Mouse (Mus musculus): Measurements from ENCODE around the gene Ldhb. TPM values are rescaled to one million over a fixed set of nuclear protein-coding genes. Genes with fewer than 3 reads are reported as not detected.
"Not testable (repeated sequence)": the region's sequence is repeated elsewhere in the genome, so short reads cannot be mapped to it uniquely, and the experiment has no call there.

Ldhb gene
- polyA plus RNA-seq, 1 experiment from 2014 or later, result 130 TPM

GRCm38 (mm10) chr6:142524635-142525308 is 17.0 kb upstream of the Ldhb start:
- Histone ChIP-seq H3K9me3 (ENCODE audit: control insufficient read depth, low read length) (no peaks in the 10 kb centered on the region), H3K27me3 (replicated peaks; ENCODE audit: control insufficient read depth, insufficient read depth, low read length) (no peaks in the 10 kb centered on the region), H3K4me2 (no peak overlapping the region), H3K4me1 (replicated peaks; ENCODE audit: control insufficient read depth, insufficient read depth, low read length) (no peaks in the 10 kb centered on the region; the same call in 1 of the 2 replicates), H3K36me3 (ENCODE audit: control insufficient read depth, insufficient read depth, low read length) (no peaks in the 10 kb centered on the region), H3K4me3 (ENCODE audit: low read depth, low read length) (no peak overlapping the region), H3K27ac (ENCODE audit: low read depth, low read length) (no peak overlapping the region), H3K9ac (ENCODE audit: low read depth, low read length) (no peak overlapping the region)
- ATAC-seq (replicated peaks; ENCODE audit: low FRiP score) (peak; percentile 75), DNase-seq (ENCODE audit: low spot score) (no peak)
- 4% methylated on average over 4 of the region's 4 CpGs for WGBS

- H3K36me3 ChIP-seq (ENCODE audit: control insufficient read depth, insufficient read depth, low read length), result no peaks in the 10 kb centered on the region
- no peak overlapping the region for H3K9ac ChIP-seq (ENCODE audit: low read depth, low read length)
- no peaks in the 10 kb centered on the region for H3K9me3 ChIP-seq (ENCODE audit: control insufficient read depth, low read length)
- no peak overlapping the region for H3K4me2 ChIP-seq
- ATAC-seq (replicated peaks; ENCODE audit: low FRiP score) (no peak), DNase-seq (ENCODE audit: low spot score) (no peak)
- H3K27ac ChIP-seq (ENCODE audit: low read depth, low read length), result no peak overlapping the region
- no peaks in the 10 kb centered on the region for H3K4me1 ChIP-seq (replicated peaks; ENCODE audit: control insufficient read depth, insufficient read depth, low read length)
- whole genome bisulfite sequencing, result 76% methylated on average over 12 of the region's 12 CpGs
- no peaks in the 10 kb centered on the region for H3K27me3 ChIP-seq (replicated peaks; ENCODE audit: control insufficient read depth, insufficient read depth, low read length)
- no peak overlapping the region for H3K4me3 ChIP-seq (ENCODE audit: low read depth, low read length)
Observed at GRCm38 (mm10) chr6:142521591-142522110, 13.9 kb upstream of the Ldhb start.

GRCm38 (mm10) chr6:142519110-142519509 is 11.4 kb upstream of the Ldhb start:
- 11% methylated on average over 6 of the region's 6 CpGs for WGBS
- Histone ChIP-seq H3K9ac (ENCODE audit: low read depth, low read length) (no peak overlapping the region), H3K36me3 (ENCODE audit: control insufficient read depth, insufficient read depth, low read length) (no peaks in the 10 kb centered on the region), H3K4me3 (ENCODE audit: low read depth, low read length) (no peak overlapping the region), H3K9me3 (ENCODE audit: control insufficient read depth, low read length) (no peaks in the 10 kb centered on the region), H3K27ac (ENCODE audit: low read depth, low read length) (no peak overlapping the region), H3K4me2 (no peak overlapping the region), H3K4me1 (replicated peaks; ENCODE audit: control insufficient read depth, insufficient read depth, low read length) (no peaks in the 10 kb centered on the region), H3K27me3 (replicated peaks; ENCODE audit: control insufficient read depth, insufficient read depth, low read length) (no peaks in the 10 kb centered on the region)
- peak; percentile 43; the same call in 1 of the 2 replicates for ATAC-seq (replicated peaks; ENCODE audit: low FRiP score)
- DNase-seq (ENCODE audit: low spot score), result no peak

- H3K36me3 ChIP-seq (ENCODE audit: control insufficient read depth, insufficient read depth, low read length); H3K9me3 ChIP-seq (ENCODE audit: control insufficient read depth, low read length); H3K4me2 ChIP-seq; DNase-seq (ENCODE audit: low spot score); H3K9ac ChIP-seq (ENCODE audit: low read depth, low read length); H3K27me3 ChIP-seq (replicated peaks; ENCODE audit: control insufficient read depth, insufficient read depth, low read length); ATAC-seq (replicated peaks; ENCODE audit: low FRiP score); H3K4me3 ChIP-seq (ENCODE audit: low read depth, low read length); H3K4me1 ChIP-seq (replicated peaks; ENCODE audit: control insufficient read depth, insufficient read depth, low read length); H3K27ac ChIP-seq (ENCODE audit: low read depth, low read length): not testable (repeated sequence)
- 64% methylated on average over 9 of the region's 9 CpGs for WGBS
Observed at GRCm38 (mm10) chr6:142515379-142515778, 7.6 kb upstream of the Ldhb start.

- no peak for DNase-seq (ENCODE audit: low spot score)
- no peaks in the 10 kb centered on the region for H3K36me3 ChIP-seq (ENCODE audit: control insufficient read depth, insufficient read depth, low read length)
- H3K9me3 ChIP-seq (ENCODE audit: control insufficient read depth, low read length), result no peaks in the 10 kb centered on the region
- no peak for ATAC-seq (replicated peaks; ENCODE audit: low FRiP score)
- WGBS, result 4% methylated on average over 10 of the region's 10 CpGs
- H3K4me3 ChIP-seq (ENCODE audit: low read depth, low read length), result no peak overlapping the region
- 0 out of 2 replicates have a peak, but pooled peaks cover 2% of the 10 kb centered on the region for H3K4me1 ChIP-seq (replicated peaks; ENCODE audit: control insufficient read depth, insufficient read depth, low read length)
- no peak overlapping the region for H3K27ac ChIP-seq (ENCODE audit: low read depth, low read length)
- peaks cover 8% of the 10 kb centered on the region; the same call in 1 of the 2 replicates for H3K27me3 ChIP-seq (replicated peaks; ENCODE audit: control insufficient read depth, insufficient read depth, low read length)
- no peak overlapping the region for H3K4me2 ChIP-seq
- H3K9ac ChIP-seq (ENCODE audit: low read depth, low read length), result no peak overlapping the region
Observed at GRCm38 (mm10) chr6:142514912-142515311, 7.2 kb upstream of the Ldhb start.

- no peak overlapping the region for H3K27ac ChIP-seq (ENCODE audit: low read depth, low read length)
Observed at GRCm38 (mm10) chr6:142512902-142513301, 5.1 kb upstream of the Ldhb start.

GRCm38 (mm10) chr6:142511516-142512135 is 3.9 kb upstream of the Ldhb start:
- H3K9ac ChIP-seq (ENCODE audit: low read depth, low read length), result no peak overlapping the region
- no peak for ATAC-seq (replicated peaks; ENCODE audit: low FRiP score)
- no peak overlapping the region for H3K4me3 ChIP-seq (ENCODE audit: low read depth, low read length)
- H3K9me3 ChIP-seq (ENCODE audit: control insufficient read depth, low read length), result no peaks in the 10 kb centered on the region
- peaks cover 24% of the 10 kb centered on the region for H3K27me3 ChIP-seq (replicated peaks; ENCODE audit: control insufficient read depth, insufficient read depth, low read length)
- H3K4me1 ChIP-seq (replicated peaks; ENCODE audit: control insufficient read depth, insufficient read depth, low read length), result 0 out of 2 replicates have a peak, but pooled peaks cover 4% of the 10 kb centered on the region
- H3K36me3 ChIP-seq (ENCODE audit: control insufficient read depth, insufficient read depth, low read length), result no peaks in the 10 kb centered on the region
- no peak overlapping the region for H3K27ac ChIP-seq (ENCODE audit: low read depth, low read length)
- no peak overlapping the region for H3K4me2 ChIP-seq
- DNase-seq (ENCODE audit: low spot score), result no peak
- 28% methylated on average over 12 of the region's 12 CpGs for WGBS

More at GRCm38 (mm10) chr6:142512902-142513301, 5.1 kb upstream of the Ldhb start:
- H3K9me3 ChIP-seq (ENCODE audit: control insufficient read depth, low read length), result no peaks in the 10 kb centered on the region
- H3K36me3 ChIP-seq (ENCODE audit: control insufficient read depth, insufficient read depth, low read length), result no peaks in the 10 kb centered on the region
- H3K9ac ChIP-seq (ENCODE audit: low read depth, low read length), result no peak overlapping the region
- 24% methylated on average over 3 of the region's 3 CpGs for WGBS
- peaks cover 12% of the 10 kb centered on the region; the same call in 1 of the 2 replicates for H3K27me3 ChIP-seq (replicated peaks; ENCODE audit: control insufficient read depth, insufficient read depth, low read length)
- H3K4me2 ChIP-seq, result no peak overlapping the region
- 0 out of 2 replicates have a peak, but pooled peaks cover 2% of the 10 kb centered on the region for H3K4me1 ChIP-seq (replicated peaks; ENCODE audit: control insufficient read depth, insufficient read depth, low read length)
- ATAC-seq (replicated peaks; ENCODE audit: low FRiP score) (no peak), DNase-seq (ENCODE audit: low spot score) (no peak)
- H3K4me3 ChIP-seq (ENCODE audit: low read depth, low read length), result no peak overlapping the region

GRCm38 (mm10) chr6:142508663-142509062 is 906 bp upstream of the Ldhb start:
- Histone ChIP-seq H3K27ac (ENCODE audit: low read depth, low read length) (no peak overlapping the region), H3K9ac (ENCODE audit: low read depth, low read length) (no peak overlapping the region), H3K36me3 (ENCODE audit: control insufficient read depth, insufficient read depth, low read length) (no peaks in the 10 kb centered on the region), H3K4me3 (ENCODE audit: low read depth, low read length) (no peak overlapping the region), H3K27me3 (replicated peaks; ENCODE audit: control insufficient read depth, insufficient read depth, low read length) (peaks cover 28% of the 10 kb centered on the region), H3K4me2 (no peak overlapping the region; the same call in 1 of the 2 replicates), H3K9me3 (ENCODE audit: control insufficient read depth, low read length) (no peaks in the 10 kb centered on the region), H3K4me1 (replicated peaks; ENCODE audit: control insufficient read depth, insufficient read depth, low read length) (0 out of 2 replicates have a peak, but pooled peaks cover 4% of the 10 kb centered on the region)
- WGBS, result 19% methylated on average over 4 of the region's 4 CpGs
- DNase-seq (ENCODE audit: low spot score) (no peak), ATAC-seq (replicated peaks; ENCODE audit: low FRiP score) (no peak)
